Mouse (Mus musculus): ENCODE measurements at regions not wholly inside any gene's neighbourhood (a gene's known extent, or its start where the extent isn't known, plus 50 kb on each side); places are given as distances from the start of the nearest gene placed in this dataset.

DNA sequence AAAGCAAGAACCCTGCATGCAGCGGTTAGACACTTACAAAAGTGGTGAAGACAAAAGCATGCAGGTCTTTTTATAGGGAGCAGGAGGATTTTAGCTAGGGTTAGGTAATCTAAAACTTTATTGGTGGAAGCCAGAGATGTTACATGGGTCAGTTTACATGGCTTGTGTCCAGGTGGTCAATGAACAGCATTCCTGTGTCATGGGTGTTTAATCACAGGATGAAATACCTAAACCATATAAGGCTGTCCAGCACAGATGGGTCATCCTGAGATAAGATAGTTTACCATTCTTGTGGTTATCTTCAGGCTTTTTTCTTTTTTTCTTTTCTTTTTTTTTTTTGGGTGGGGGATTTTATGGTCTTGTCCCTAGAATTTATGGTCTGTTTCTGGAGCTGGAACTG is 703.3 kb upstream of the 4930444P10Rik start:
- TF ChIP-seq POLR2A (IDR thresholded peaks at IDR 0.05; ENCODE audit: borderline replicate concordance, low read depth, low read length) (no peak), CTCF (IDR thresholded peaks at IDR 0.05; ENCODE audit: low read depth, low read length) (no peak)
